Mouse (Mus musculus) cerebellum, adult 2 months (tissue): ENCODE measurements at regions not wholly inside any gene's neighbourhood (a gene's known extent, or its start where the extent isn't known, plus 50 kb on each side); places are given as distances from the start of the nearest gene placed in this dataset.

Source experiments
- CTCF ChIP-seq: fragments of 200-500 bp; IDR thresholded peaks from 2 replicates; pipeline ENCODE4 v1.5.1; 2011; ENCODE audit warnings: low read depth, mild to moderate bottlenecking, control low read depth, low read length, moderate library complexity, borderline replicate concordance; ENCODE audit not compliant: insufficient read depth
- POLR2A ChIP-seq: fragments of 200-500 bp; IDR thresholded peaks from 2 replicates; pipeline ENCODE4 v1.6.1; 2011; ENCODE audit warnings: low read length, control low read depth, borderline replicate concordance; ENCODE audit not compliant: insufficient read depth

- no peak for TF ChIP-seq CTCF
- TF ChIP-seq POLR2A: no peak
These were observed 119.9 kb downstream of the Gm11011 start for GRCm38 (mm10) chr2:169467621-169468020.
